Mouse (Mus musculus): Measurements from ENCODE around the gene Rims1.

DNA sequence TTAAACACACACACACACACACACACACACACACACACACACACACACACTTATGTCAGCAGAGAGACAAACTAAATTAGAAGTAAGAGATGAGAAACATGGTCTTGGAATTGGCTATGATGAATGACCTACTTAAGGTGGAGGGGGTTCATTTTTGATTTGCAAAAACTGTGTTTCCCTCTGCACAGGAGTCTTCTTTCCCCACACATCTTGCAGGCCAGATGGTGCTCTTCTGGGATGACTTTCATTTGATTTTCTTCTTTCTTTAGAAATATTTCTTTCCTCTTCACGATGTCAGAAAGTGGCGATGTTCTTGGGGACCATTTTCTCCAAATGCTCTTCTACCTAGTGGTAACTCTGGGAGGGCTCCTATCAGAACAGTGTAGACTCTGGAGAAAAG is 560.0 kb downstream of the Rims1 start:
- TF ChIP-seq CTCF (IDR thresholded peaks at IDR 0.05; ENCODE audit: low read depth, low read length), result no peak
- TF ChIP-seq POLR2A (IDR thresholded peaks at IDR 0.05; ENCODE audit: insufficient read depth, low read length), result no peak
